Mouse (Mus musculus): ENCODE results near the gene Gjb5. TPM values are rescaled to one million over a fixed set of nuclear protein-coding genes. Genes with fewer than 3 reads are reported as not detected.

Gene Gjb5
- total and polyA plus RNA-seq, 3 experiments, result not detected

GRCm38 (mm10) chr4:127370447-127370846, 12.5 kb upstream of the Gjb5 start:
- Histone ChIP-seq H3K9ac (ENCODE audit: control insufficient read depth, low read depth, low read length, poor library complexity, severe bottlenecking) (no peak overlapping the region), H3K9me3 (replicated peaks; ENCODE audit: insufficient read depth, low read length) (no peaks in the 10 kb centered on the region), H3K4me3 (ENCODE audit: control insufficient read depth in 1 of 2, insufficient read depth in 1 of 2, low read depth in 2 of 2, low read length in 2 of 2) (no peak overlapping the region), H3K4me1 (ENCODE audit: control insufficient read depth in 1 of 2, insufficient read depth in 2 of 2, low read length in 2 of 2) (no peaks in the 10 kb centered on the region), H3K36me3 (ENCODE audit: control insufficient read depth in 1 of 2, insufficient read depth in 2 of 2, low read length in 2 of 2) (no peaks in the 10 kb centered on the region), H3K27me3 (ENCODE audit: control insufficient read depth in 1 of 2, insufficient read depth in 2 of 2, low read length in 2 of 2) (no peaks in the 10 kb centered on the region), H3K27ac (ENCODE audit: control insufficient read depth, low read depth, low read length) (no peak overlapping the region), H3K79me2 (ENCODE audit: control insufficient read depth, insufficient read depth, low read length, poor library complexity) (no peaks in the 10 kb centered on the region)
- TF ChIP-seq TAL1 (IDR thresholded peaks at IDR 0.05; ENCODE audit: low read length) (no peak), BHLHE40 (IDR thresholded peaks at IDR 0.05; ENCODE audit: borderline replicate concordance, low read depth, low read length) (no peak), CTCF (IDR thresholded peaks at IDR 0.05 in 2 of 3, conservative IDR thresholded peaks at IDR 0.05 in 1 of 3; ENCODE audit: control insufficient read depth in 1 of 3, insufficient read depth in 1 of 3, low read depth in 2 of 3, low read length in 3 of 3, poor library complexity in 1 of 3, severe bottlenecking in 1 of 3) (peak in 2 of 3 experiments; percentile 15 to 29; a peak in 3 of 6 replicates)
- DNase-seq (ENCODE audit: low read depth, low spot score), result peak; percentile 3

DNA sequence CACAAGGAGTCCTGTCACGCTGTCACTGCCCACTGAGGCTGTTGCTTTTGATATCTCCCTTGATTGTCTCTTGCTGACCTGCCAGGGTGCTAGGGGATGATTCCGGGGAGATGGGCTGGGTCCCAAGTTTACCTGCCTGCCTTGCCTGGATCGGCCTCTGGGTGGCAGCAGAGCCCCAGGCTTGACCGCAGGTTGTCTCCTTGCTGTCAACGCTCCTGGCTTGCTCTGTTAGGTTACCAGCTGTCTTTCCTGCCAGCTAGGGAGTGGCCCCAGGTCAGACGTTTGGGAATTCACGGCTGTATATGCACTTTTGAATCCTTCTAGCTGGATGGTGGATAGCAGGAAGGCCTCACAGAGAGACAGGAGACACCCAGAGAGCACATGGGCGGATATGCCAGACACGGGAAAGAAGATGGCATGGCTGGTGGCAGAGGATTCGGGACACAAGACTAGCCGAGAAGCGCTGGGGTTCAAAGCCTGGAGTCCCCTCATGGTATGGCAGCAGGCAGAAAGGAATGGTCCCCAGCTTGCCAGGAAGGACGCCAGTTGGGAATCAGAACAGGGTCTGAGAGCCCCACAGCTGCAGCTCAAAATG, 10.5 kb upstream of the Gjb5 start:
- DNase-seq (ENCODE audit: low read depth, low spot score), result peak; percentile 4
- no peaks in the 10 kb centered on the region for H3K79me2 ChIP-seq (ENCODE audit: control insufficient read depth, insufficient read depth, low read length, poor library complexity)
- TF ChIP-seq NELFE (IDR thresholded peaks at IDR 0.05; ENCODE audit: low read depth, low read length), result no peak
- peak; percentile 31 to 78 (median 43); a peak in 5 of 6 replicates for TF ChIP-seq CTCF (IDR thresholded peaks at IDR 0.05 in 2 of 3, conservative IDR thresholded peaks at IDR 0.05 in 1 of 3; ENCODE audit: control insufficient read depth in 1 of 3, insufficient read depth in 1 of 3, low read depth in 2 of 3, low read length in 3 of 3, poor library complexity in 1 of 3, severe bottlenecking in 1 of 3)
- TF ChIP-seq MAFK (IDR thresholded peaks at IDR 0.05; ENCODE audit: borderline replicate concordance, low read depth, low read length), result no peak
- TF ChIP-seq SMC3 (IDR thresholded peaks at IDR 0.05; ENCODE audit: low read depth, low read length), result 0 out of 2 replicates have a peak, but pooled peaks have one; percentile 21
- TF ChIP-seq NRF1 (IDR thresholded peaks at IDR 0.05; ENCODE audit: insufficient read depth, low read depth, low read length, poor library complexity, severe bottlenecking), result no peak
- no peak for TF ChIP-seq CHD2 (IDR thresholded peaks at IDR 0.05; ENCODE audit: low read length)
- peak; percentile 52 for TF ChIP-seq RAD21 (IDR thresholded peaks at IDR 0.05; ENCODE audit: low read depth, low read length)
- TF ChIP-seq EP300 (IDR thresholded peaks at IDR 0.05; ENCODE audit: low read depth in 1 of 2, low read length in 2 of 2), result no peak
- H3K27ac ChIP-seq (ENCODE audit: control insufficient read depth, low read depth, low read length), result no peak overlapping the region
- H3K4me1 ChIP-seq (ENCODE audit: control insufficient read depth in 1 of 2, insufficient read depth in 2 of 2, low read length in 2 of 2), result no peaks in the 10 kb centered on the region
- H3K9ac ChIP-seq (ENCODE audit: control insufficient read depth, low read depth, low read length, poor library complexity, severe bottlenecking), result no peak overlapping the region
- H3K4me3 ChIP-seq (ENCODE audit: control insufficient read depth in 1 of 2, insufficient read depth in 1 of 2, low read depth in 2 of 2, low read length in 2 of 2), result no peak overlapping the region
- H3K36me3 ChIP-seq (ENCODE audit: control insufficient read depth in 1 of 2, insufficient read depth in 2 of 2, low read length in 2 of 2), result no peaks in the 10 kb centered on the region
- no peaks in the 10 kb centered on the region for H3K27me3 ChIP-seq (ENCODE audit: control insufficient read depth in 1 of 2, insufficient read depth in 2 of 2, low read length in 2 of 2)
- H3K9me3 ChIP-seq (replicated peaks; ENCODE audit: insufficient read depth, low read length), result no peaks in the 10 kb centered on the region

- Histone ChIP-seq H3K27me3 (ENCODE audit: control insufficient read depth in 1 of 2, insufficient read depth in 2 of 2, low read length in 2 of 2) (no peaks in the 10 kb centered on the region), H3K9ac (ENCODE audit: control insufficient read depth, low read depth, low read length, poor library complexity, severe bottlenecking) (no peak overlapping the region), H3K4me3 (ENCODE audit: control insufficient read depth in 1 of 2, insufficient read depth in 1 of 2, low read depth in 2 of 2, low read length in 2 of 2) (no peak overlapping the region), H3K79me2 (ENCODE audit: control insufficient read depth, insufficient read depth, low read length, poor library complexity) (no peaks in the 10 kb centered on the region), H3K9me3 (replicated peaks; ENCODE audit: insufficient read depth, low read length) (no peaks in the 10 kb centered on the region), H3K27ac (ENCODE audit: control insufficient read depth, low read depth, low read length) (no peak overlapping the region), H3K4me1 (ENCODE audit: control insufficient read depth in 1 of 2, insufficient read depth in 2 of 2, low read length in 2 of 2) (no peaks in the 10 kb centered on the region), H3K36me3 (ENCODE audit: control insufficient read depth in 1 of 2, insufficient read depth in 2 of 2, low read length in 2 of 2) (no peaks in the 10 kb centered on the region)
- TF ChIP-seq MXI1 (IDR thresholded peaks at IDR 0.05; ENCODE audit: low read depth, low read length) (no peak), CHD2 (IDR thresholded peaks at IDR 0.05; ENCODE audit: low read length) (no peak), ZKSCAN1 (IDR thresholded peaks at IDR 0.05; ENCODE audit: low read depth, low read length) (no peak), CHD1 (IDR thresholded peaks at IDR 0.05; ENCODE audit: low read depth, low read length) (no peak), MEF2A (IDR thresholded peaks at IDR 0.05; ENCODE audit: extremely low read depth, insufficient replicate concordance, low read depth, low read length, poor library complexity, severe bottlenecking) (no peak), ZMIZ1 (IDR thresholded peaks at IDR 0.05; ENCODE audit: low read depth, low read length) (no peak), GATA1 (IDR thresholded peaks at IDR 0.05; ENCODE audit: low read depth, low read length) (no peak), TAL1 (IDR thresholded peaks at IDR 0.05; ENCODE audit: low read length) (no peak), SIN3A (IDR thresholded peaks at IDR 0.05; ENCODE audit: low read length) (no peak), MAX (IDR thresholded peaks at IDR 0.05; ENCODE audit: low read length) (no peak)
- no peak for DNase-seq (ENCODE audit: low read depth, low spot score)
These were observed 7.9 kb upstream of the Gjb5 start for GRCm38 (mm10) chr4:127365834-127366233.

Data from MEL (cell line).